Mouse (Mus musculus) ES-Bruce4 (cell line): ENCODE data around the gene Slc23a2. TPM values are rescaled to one million over a fixed set of nuclear protein-coding genes. Genes with fewer than 3 reads are reported as not detected.

Source experiments
- H3K27ac ChIP-seq: 2 replicates; pipeline ENCODE4 v1.5.1; 2012; ENCODE audit warnings: low read length, inconsistent platforms; ENCODE audit not compliant: insufficient read depth
- H3K27me3 ChIP-seq: 2 replicates; pipeline ENCODE4 v1.6.1; 2012; ENCODE audit warnings: mild to moderate bottlenecking, low read length, inconsistent platforms; ENCODE audit not compliant: control insufficient read depth, poor library complexity, insufficient read depth, severe bottlenecking
- H3K36me3 ChIP-seq: 2 replicates; pipeline ENCODE4 v1.6.1; 2012; ENCODE audit warnings: inconsistent platforms, mild to moderate bottlenecking, low read length, moderate library complexity; ENCODE audit not compliant: control insufficient read depth, poor library complexity, insufficient read depth, severe bottlenecking
- H3K4me1 ChIP-seq: one replicate; pipeline ENCODE4 v1.8.1; 2011; ENCODE audit warnings: low read length; ENCODE audit not compliant: control insufficient read depth, insufficient read depth
- H3K4me3 ChIP-seq: 2 replicates; pipeline ENCODE4 v1.5.1; 2011; ENCODE audit warnings: low read depth, mild to moderate bottlenecking, low read length
- H3K9ac ChIP-seq: 2 replicates; pipeline ENCODE4 v1.6.1; 2012; ENCODE audit warnings: low read depth, mild to moderate bottlenecking, inconsistent platforms; ENCODE audit not compliant: poor library complexity, severe bottlenecking
- H3K9me3 ChIP-seq: replicated peaks from 2 replicates; pipeline ENCODE4 v1.6.1; 2012; ENCODE audit warnings: mild to moderate bottlenecking, low read length, inconsistent platforms; ENCODE audit not compliant: control insufficient read depth, poor library complexity, insufficient read depth, severe bottlenecking
- CTCF ChIP-seq: IDR thresholded peaks from one replicate; pipeline ENCODE4 v1.8.1; 2011; ENCODE audit warnings: low read depth, low read length
- EP300 ChIP-seq: IDR thresholded peaks from 2 replicates; pipeline ENCODE4 v1.6.1; 2011; ENCODE audit warnings: low read depth, low read length; ENCODE audit not compliant: insufficient read depth
- POLR2A ChIP-seq: IDR thresholded peaks from one replicate; pipeline ENCODE4 v1.8.1; 2011; ENCODE audit warnings: low read length; ENCODE audit not compliant: insufficient read depth
- polyA plus RNA-seq: library from polyadenylated mRNA; stranded (reverse); fragments of >200 nt; gene quantifications from 2 replicates; pipeline ENCODE4 v1.2.4, GENCODE M21; 2011; ENCODE audit warnings: low read depth; ENCODE audit not compliant: missing spikeins, insufficient read depth, insufficient read length

Slc23a2 gene
- polyA plus RNA-seq, 1 experiment = 20.8 TPM

DNA sequence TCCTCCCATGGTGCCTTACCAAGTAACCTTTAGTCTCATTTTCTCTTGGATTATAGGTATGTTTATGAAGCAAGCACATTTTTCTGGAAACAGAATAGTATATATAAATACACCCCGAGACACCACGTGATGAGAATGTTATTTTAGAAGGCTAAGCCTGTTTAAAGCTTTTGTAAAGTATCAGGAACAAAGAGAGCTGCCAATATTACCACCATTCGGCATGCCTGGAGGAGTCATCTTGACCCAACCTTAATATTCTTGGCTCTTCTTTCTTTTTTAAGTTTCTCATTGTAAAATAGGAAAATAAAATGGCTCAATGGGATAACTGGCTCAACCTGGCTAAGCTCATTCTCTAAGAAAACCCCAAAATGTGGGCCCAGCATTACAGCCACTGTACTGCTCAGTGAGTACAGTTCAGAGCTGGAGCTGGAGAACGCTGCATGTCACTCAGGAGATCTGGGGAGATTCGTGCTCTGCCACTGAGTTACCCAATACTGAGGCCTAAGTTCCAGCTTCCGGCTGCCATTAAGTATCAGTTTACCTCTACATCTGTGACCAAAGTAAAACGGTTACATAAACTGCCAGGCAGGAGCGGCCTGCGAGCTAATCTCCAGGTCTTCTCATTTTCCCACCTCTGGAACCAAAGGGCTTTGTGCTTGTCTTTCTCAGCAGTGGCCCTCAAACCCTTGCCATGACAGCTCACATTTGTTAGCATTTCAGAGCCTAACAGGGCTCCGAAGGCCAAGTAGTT lies 74.7 kb downstream of the Slc23a2 start:
- Histone ChIP-seq H3K27ac (no peak overlapping the region), H3K9me3 (no peaks in the 10 kb centered on the region), H3K4me1 (no peaks in the 10 kb centered on the region), H3K27me3 (no peaks in the 10 kb centered on the region), H3K36me3 (peaks cover 15% of the 10 kb centered on the region), H3K4me3 (no peak overlapping the region), H3K9ac (no peak overlapping the region)
- no peak for TF ChIP-seq POLR2A

DNA sequence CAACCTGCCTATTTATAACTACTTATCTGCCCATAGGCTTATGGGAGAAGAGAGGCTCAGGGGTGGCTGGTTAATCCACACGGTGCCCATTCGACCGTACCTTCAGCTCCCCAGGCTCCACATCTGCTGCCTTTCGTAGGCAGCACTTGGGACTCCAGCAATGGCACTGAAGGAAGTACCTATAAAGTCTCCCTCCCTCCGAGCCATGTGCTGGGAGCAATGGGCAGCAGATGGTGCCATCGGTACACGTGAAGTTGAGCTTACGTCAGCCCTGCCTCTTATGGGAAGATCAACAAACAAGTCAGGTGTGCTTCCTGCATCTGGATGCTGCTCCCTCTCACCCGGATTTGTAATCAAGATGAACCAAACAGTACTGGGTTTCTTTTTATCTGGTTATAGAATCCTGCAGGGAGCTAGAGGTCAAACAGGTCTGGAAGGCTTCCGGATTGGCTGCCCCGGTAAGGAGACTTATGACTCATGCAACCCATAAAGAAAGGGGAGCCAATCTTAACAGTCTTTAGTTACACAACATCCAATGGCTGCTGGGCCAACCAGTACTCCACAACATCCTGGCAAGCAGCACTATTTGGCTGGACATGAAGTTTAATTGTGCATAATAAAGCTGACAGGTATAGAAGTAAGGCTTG lies 80.6 kb downstream of the Slc23a2 start:
- Histone ChIP-seq H3K27me3 (no peaks in the 10 kb centered on the region), H3K27ac (no peak overlapping the region), H3K4me3 (no peak overlapping the region), H3K4me1 (no peaks in the 10 kb centered on the region), H3K9ac (no peak overlapping the region), H3K9me3 (no peaks in the 10 kb centered on the region), H3K36me3 (peaks cover 8% of the 10 kb centered on the region; the same call in 1 of the 2 replicates)
- TF ChIP-seq POLR2A = no peak
- TF ChIP-seq EP300 = no peak
- TF ChIP-seq CTCF = no peak

DNA sequence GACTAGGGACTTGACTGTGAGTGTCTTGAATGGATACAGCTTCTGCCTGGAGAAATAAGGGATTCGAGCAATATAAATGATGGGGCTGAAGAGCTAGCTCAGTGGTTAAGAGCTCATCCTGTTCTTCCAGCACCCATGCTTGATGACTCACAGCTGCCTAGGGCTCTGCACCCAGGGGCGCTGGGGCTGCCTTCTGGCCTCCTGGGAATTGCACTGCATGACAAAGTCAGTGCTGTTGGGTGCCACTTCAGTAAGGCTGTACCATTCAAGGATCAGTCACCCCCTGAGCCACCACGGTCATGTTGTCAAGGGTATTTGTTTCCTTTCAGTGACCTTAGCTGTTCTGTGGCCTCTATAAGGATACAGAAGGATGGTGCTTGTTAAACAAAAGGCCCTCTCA lies 81.1 kb downstream of the Slc23a2 start:
- no peaks in the 10 kb centered on the region for H3K27me3 ChIP-seq
- no peaks in the 10 kb centered on the region for H3K4me1 ChIP-seq
- TF ChIP-seq EP300 (no peak), POLR2A (no peak), CTCF (no peak)
- no peak overlapping the region for H3K27ac ChIP-seq
- H3K9me3 ChIP-seq = no peaks in the 10 kb centered on the region
- no peak overlapping the region for H3K4me3 ChIP-seq
- H3K9ac ChIP-seq = no peak overlapping the region
- peaks cover 11% of the 10 kb centered on the region; the same call in 1 of the 2 replicates for H3K36me3 ChIP-seq

DNA sequence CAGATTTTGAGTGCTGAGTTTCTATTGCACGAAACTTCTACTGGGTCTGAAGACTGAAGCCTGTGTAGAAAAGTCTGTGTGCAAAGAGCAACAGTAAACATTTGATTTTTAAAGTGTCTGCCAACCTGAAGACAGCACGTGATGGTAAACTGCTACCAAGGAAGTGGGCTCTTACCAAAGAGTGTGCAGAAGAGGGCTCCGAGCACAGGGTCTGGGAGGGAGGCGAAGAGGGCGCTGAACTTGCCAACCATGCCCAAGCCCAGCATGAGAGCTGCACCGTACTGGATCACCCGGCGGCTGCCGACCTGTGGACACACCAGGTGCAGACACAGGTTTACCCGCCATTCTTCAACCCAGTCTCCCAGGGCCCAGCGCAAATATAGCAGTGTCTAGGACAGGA lies 83.0 kb downstream of the Slc23a2 start:
- peaks cover 18% of the 10 kb centered on the region for H3K36me3 ChIP-seq
- H3K27me3 ChIP-seq = no peaks in the 10 kb centered on the region
- H3K27ac ChIP-seq = no peak overlapping the region

DNA sequence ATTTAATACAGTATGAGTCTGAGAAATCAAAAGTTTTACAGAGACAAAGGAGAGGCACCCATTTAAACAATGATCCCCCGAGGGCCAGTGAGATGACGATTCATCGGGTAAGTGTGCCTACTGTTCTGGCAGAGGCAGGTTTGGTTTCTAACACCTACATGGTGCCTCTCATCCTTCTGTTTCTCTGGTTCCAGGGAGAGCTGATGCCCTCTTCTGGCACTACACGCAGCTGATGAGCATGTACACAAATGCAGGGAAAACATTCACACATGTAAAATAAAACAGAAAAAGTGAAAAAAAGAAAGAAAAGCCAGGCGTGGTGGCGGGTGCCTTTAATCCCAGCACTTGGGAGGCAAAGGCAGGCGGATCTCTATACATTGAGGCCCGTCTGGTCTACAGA lies 85.0 kb downstream of the Slc23a2 start:
- H3K27me3 ChIP-seq = no peaks in the 10 kb centered on the region

More for the DNA sequence above, 83.0 kb downstream of the Slc23a2 start:
- TF ChIP-seq POLR2A (no peak), EP300 (no peak), CTCF (no peak)
- no peaks in the 10 kb centered on the region for H3K9me3 ChIP-seq
- H3K4me3 ChIP-seq = no peak overlapping the region
- no peaks in the 10 kb centered on the region for H3K4me1 ChIP-seq
- no peak overlapping the region for H3K9ac ChIP-seq

DNA sequence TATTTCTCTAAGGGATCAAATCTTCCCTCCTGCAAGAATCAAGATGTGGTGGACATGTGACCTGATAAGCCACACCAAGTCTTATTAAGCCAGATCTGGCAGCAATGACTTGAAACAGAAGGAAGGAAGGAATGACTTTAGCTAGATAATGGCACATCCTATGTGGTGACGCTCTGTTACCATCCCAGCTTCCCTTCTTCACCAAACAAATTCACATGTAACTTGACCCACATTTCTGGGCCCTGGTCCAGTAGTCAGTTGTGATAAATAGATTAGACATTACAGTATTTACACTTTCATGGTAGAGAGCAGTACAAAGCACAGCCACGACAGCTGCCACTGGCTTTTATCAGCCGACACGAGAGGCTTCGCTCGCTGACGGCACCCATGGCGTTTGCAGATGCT lies 89.6 kb downstream of the Slc23a2 start:
- Histone ChIP-seq H3K27ac (no peak overlapping the region), H3K36me3 (peaks cover 18% of the 10 kb centered on the region), H3K27me3 (no peaks in the 10 kb centered on the region), H3K4me3 (no peak overlapping the region), H3K4me1 (no peaks in the 10 kb centered on the region), H3K9me3 (no peaks in the 10 kb centered on the region), H3K9ac (no peak overlapping the region)
- TF ChIP-seq EP300 = no peak

More for the DNA sequence above, 85.0 kb downstream of the Slc23a2 start:
- Histone ChIP-seq H3K9me3 (no peaks in the 10 kb centered on the region), H3K9ac (no peak overlapping the region), H3K4me3 (no peak overlapping the region), H3K27ac (no peak overlapping the region), H3K4me1 (no peaks in the 10 kb centered on the region), H3K36me3 (peaks cover 18% of the 10 kb centered on the region)
- TF ChIP-seq EP300 (no peak), CTCF (no peak), POLR2A (no peak)
